Mouse (Mus musculus) CH12.LX (cell line): ENCODE results near the gene Olfr1157. TPM values are rescaled to one million over a fixed set of nuclear protein-coding genes. Genes with fewer than 3 reads are reported as not detected.

Experiments used
- DNase-seq: peaks from one replicate; pipeline ENCODE4 v3.0.0-alpha.2; 2013; ENCODE audit errors: extremely low read depth
- H3K27ac ChIP-seq: 2 replicates; pipeline ENCODE4 v1.5.1; 2012; ENCODE audit warnings: low read depth, mild to moderate bottlenecking, control low read depth, moderate library complexity; ENCODE audit not compliant: insufficient read depth
- H3K27me3 ChIP-seq: replicated peaks from 2 replicates; pipeline ENCODE3; 2012; ENCODE audit warnings: inconsistent platforms
- H3K36me3 ChIP-seq, 2 experiments: replicated peaks in 1 of 2; 2 replicates each; pipeline versions ENCODE3 to v1.6.1; 2012; ENCODE audit warnings: inconsistent platforms in 1 of 2, low read length in 1 of 2, mild to moderate bottlenecking in 1 of 2, mixed read lengths in 1 of 2, moderate library complexity in 1 of 2; ENCODE audit not compliant: control insufficient read depth in 1 of 2, insufficient read depth in 1 of 2
- H3K4me1 ChIP-seq, 2 experiments: 2 replicates each; pipeline ENCODE4 v1.6.1; 2012; ENCODE audit warnings: inconsistent platforms in 1 of 2, moderate library complexity in 1 of 2; ENCODE audit not compliant: insufficient read depth in 2 of 2, control insufficient read depth in 1 of 2
- H3K4me2 ChIP-seq: 2 replicates; pipeline ENCODE4 v1.6.1; 2012; ENCODE audit warnings: low read depth, mild to moderate bottlenecking, control low read depth; ENCODE audit not compliant: poor library complexity, insufficient read depth, severe bottlenecking
- H3K4me3 ChIP-seq, 3 experiments: fragments of 150-350 bp in 1 of 3; sonication (generic) in 1 of 3; replicated peaks in 1 of 3; 2 replicates each; pipeline versions ENCODE3 to v1.5.1; 2011 to 2012; ENCODE audit warnings: low read depth in 2 of 3, low read length in 2 of 3, mild to moderate bottlenecking in 2 of 3, moderate library complexity in 2 of 3, control low read depth in 1 of 3, improper control_type of control experiment in 1 of 3, inconsistent platforms in 1 of 3, mixed read lengths in 1 of 3; ENCODE audit not compliant: poor library complexity in 1 of 3
- H3K79me2 ChIP-seq: replicated peaks from 2 replicates; pipeline ENCODE4 v1.6.1; 2012; ENCODE audit warnings: mild to moderate bottlenecking, moderate library complexity; ENCODE audit not compliant: control insufficient read depth, poor library complexity, insufficient read depth, severe bottlenecking; ENCODE audit errors: extremely low read depth
- H3K9ac ChIP-seq: 2 replicates; pipeline ENCODE4 v1.6.1; 2012; ENCODE audit warnings: low read depth, mild to moderate bottlenecking, control low read depth, moderate library complexity; ENCODE audit not compliant: insufficient read depth
- H3K9me3 ChIP-seq: replicated peaks from 2 replicates; pipeline ENCODE3; 2012; ENCODE audit warnings: low read length, inconsistent platforms, mixed read lengths
- CHD1 ChIP-seq: IDR thresholded peaks from 2 replicates; pipeline ENCODE4 v1.6.1; 2012; ENCODE audit warnings: low read depth, low read length, improper control_type of control experiment, inconsistent platforms
- CTCF ChIP-seq, 2 experiments: IDR thresholded peaks in 1 of 2; conservative IDR thresholded peaks in 1 of 2; 2 replicates each; pipeline ENCODE4 v1.5.1; 2011 to 2012; ENCODE audit warnings: low read depth in 2 of 2, low read length in 2 of 2, improper control_type of control experiment in 1 of 2, inconsistent platforms in 1 of 2, mild to moderate bottlenecking in 1 of 2, moderate library complexity in 1 of 2
- E2F4 ChIP-seq: IDR thresholded peaks from 2 replicates; pipeline ENCODE4 v1.6.1; 2011; ENCODE audit warnings: low read depth, low read length, improper control_type of control experiment; ENCODE audit not compliant: insufficient replicate concordance
- ETS1 ChIP-seq: conservative IDR thresholded peaks from 2 replicates; pipeline ENCODE4 v1.6.1; 2012; ENCODE audit warnings: low read depth, mild to moderate bottlenecking, inconsistent platforms, low read length, improper control_type of control experiment, moderate library complexity
- IRF4 ChIP-seq: IDR thresholded peaks from 2 replicates; pipeline ENCODE4 v1.6.1; 2014; ENCODE audit warnings: low read depth, mild to moderate bottlenecking, inconsistent platforms, low read length, improper control_type of control experiment
- JUN ChIP-seq: IDR thresholded peaks from 2 replicates; pipeline ENCODE4 v1.6.1; 2011; ENCODE audit warnings: low read depth, mild to moderate bottlenecking, low read length, improper control_type of control experiment, moderate library complexity; ENCODE audit not compliant: insufficient read depth
- JUND ChIP-seq: conservative IDR thresholded peaks from 2 replicates; pipeline ENCODE4 v1.6.1; 2011; ENCODE audit warnings: low read depth, low read length, improper control_type of control experiment
- MXI1 ChIP-seq: IDR thresholded peaks from 2 replicates; pipeline ENCODE4 v1.6.1; 2011; ENCODE audit warnings: mild to moderate bottlenecking, low read depth, low read length, improper control_type of control experiment
- MYC ChIP-seq: IDR thresholded peaks from 2 replicates; pipeline ENCODE4 v1.6.1; 2011; ENCODE audit warnings: low read depth, mild to moderate bottlenecking, improper control_type of control experiment, low read length
- NELFE ChIP-seq: IDR thresholded peaks from 2 replicates; pipeline ENCODE4 v1.6.1; 2011; ENCODE audit warnings: low read depth, low read length, improper control_type of control experiment
- NRF1 ChIP-seq: IDR thresholded peaks from 2 replicates; pipeline ENCODE4 v1.6.1; 2014; ENCODE audit warnings: low read depth, mild to moderate bottlenecking, inconsistent platforms, low read length, improper control_type of control experiment, moderate library complexity
- POLR2AphosphoS2 ChIP-seq: IDR thresholded peaks from 2 replicates; pipeline ENCODE4 v1.6.1; 2011; ENCODE audit warnings: low read depth, low read length, improper control_type of control experiment
- RAD21 ChIP-seq: IDR thresholded peaks from 2 replicates; pipeline ENCODE4 v1.6.1; 2011; ENCODE audit warnings: low read depth, mild to moderate bottlenecking, low read length, improper control_type of control experiment, moderate library complexity
- RCOR1 ChIP-seq: conservative IDR thresholded peaks from 2 replicates; pipeline ENCODE4 v1.6.1; 2012; ENCODE audit warnings: low read depth, mild to moderate bottlenecking, inconsistent platforms, low read length, improper control_type of control experiment
- SIN3A ChIP-seq: IDR thresholded peaks from 2 replicates; pipeline ENCODE4 v1.6.1; 2012; ENCODE audit warnings: low read length, improper control_type of control experiment, inconsistent platforms
- SMC3 ChIP-seq: IDR thresholded peaks from 2 replicates; pipeline ENCODE4 v1.6.1; 2011; ENCODE audit warnings: low read depth, low read length, improper control_type of control experiment
- UBTF ChIP-seq: IDR thresholded peaks from 2 replicates; pipeline ENCODE4 v1.6.1; 2012; ENCODE audit warnings: low read depth, mild to moderate bottlenecking, inconsistent platforms, low read length, improper control_type of control experiment, moderate library complexity
- USF1 ChIP-seq: IDR thresholded peaks from 2 replicates; pipeline ENCODE4 v1.6.1; 2014; ENCODE audit warnings: low read depth, mild to moderate bottlenecking, inconsistent platforms, low read length, improper control_type of control experiment
- ZC3H11A ChIP-seq: IDR thresholded peaks from 2 replicates; pipeline ENCODE4 v1.6.1; 2012; ENCODE audit warnings: low read depth, mild to moderate bottlenecking, inconsistent platforms, low read length, improper control_type of control experiment
- ZKSCAN1 ChIP-seq: IDR thresholded peaks from 2 replicates; pipeline ENCODE4 v1.6.1; 2012; ENCODE audit warnings: low read depth, inconsistent platforms, low read length, improper control_type of control experiment, borderline replicate concordance
- ZNF384 ChIP-seq: IDR thresholded peaks from 2 replicates; pipeline ENCODE4 v1.6.1; 2012; ENCODE audit warnings: low read depth, low read length, improper control_type of control experiment, inconsistent platforms
- dilution Hi-C: fragments of 300-500 bp; cut with MboI; formaldehyde crosslinking; loops from 2 replicates; pipeline ENCODE4 v1.14.3; 2020; ENCODE audit warnings: low sequenced_read_pairs; ENCODE audit not compliant: extremely low pct_unique_long_range_greater_than_20kb, extremely low pct_ligation_motif_present
- in situ Hi-C: fragments of 300-500 bp; cut with MboI; formaldehyde crosslinking; loops from 3 replicates; pipeline ENCODE4 v1.14.3; 2019; ENCODE audit warnings: low sequenced_read_pairs, low pct_ligation_motif_present, low pct_unique_long_range_greater_than_20kb, mixed read lengths
- polyA plus RNA-seq: library from polyadenylated mRNA; unstranded; fragments of >175 nt; gene quantifications from 2 replicates; pipeline ENCODE4 v1.2.1, GENCODE M21; 2012; ENCODE audit warnings: low read depth; ENCODE audit not compliant: insufficient read length
- total RNA-seq, 2 experiments: library from RNA; depleted of rRNA; stranded (reverse); fragments of 300-350 nt in 1 of 2; fragments of >200 nt in 1 of 2; gene quantifications; 2 replicates each; pipeline ENCODE4 v1.2.3; 2012 to 2014

Olfr1157 gene
- total and polyA plus RNA-seq, 3 experiments, result not detected

DNA sequence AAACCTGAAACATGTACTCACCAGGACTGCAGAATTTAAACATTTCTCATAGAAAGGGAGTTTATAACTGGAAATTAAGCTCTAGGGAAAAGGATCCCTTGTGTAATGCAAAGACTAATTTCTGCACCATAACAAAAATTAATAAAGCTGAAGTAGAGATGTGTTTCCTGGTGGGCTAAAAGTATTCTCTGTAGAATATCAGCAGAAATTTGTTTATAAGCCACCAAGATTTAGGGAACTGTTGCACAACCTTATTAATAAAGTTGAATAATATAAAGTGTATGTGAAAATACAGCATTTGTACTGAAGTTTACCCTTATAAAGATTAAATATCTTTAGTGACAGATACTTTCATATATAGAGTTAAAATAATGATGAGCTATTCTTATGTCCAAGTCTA is 15.1 kb downstream of the Olfr1157 start, which contains the start of gene Olfr1156:
Gene Olfr1156, minus strand, starts transcription at position 101 of the 400 bp plus-strand sequence.
- Histone ChIP-seq H3K4me2 (no peak within 1 kb of the TSS), H3K27ac (no peak within 1 kb of the TSS), H3K27me3 (no peaks in the 10 kb centered on the region), H3K9me3 (peaks cover 14% of the 10 kb centered on the region)
- dilution Hi-C loops (no loop called here), in situ Hi-C loops (no loop called here)
- DNase-seq, result no peak
- TF ChIP-seq IRF4 (no peak), SMC3 (no peak), POLR2AphosphoS2 (no peak), CHD1 (no peak), NRF1 (no peak), CTCF (conservative IDR thresholded peaks at IDR 0.05 in 1 of 2, IDR thresholded peaks at IDR 0.05 in 1 of 2; ENCODE audit: low read depth in 2 of 2, low read length in 2 of 2) (no peak), ZKSCAN1 (no peak), UBTF (no peak), JUN (no peak), E2F4 (no peak), ETS1 (no peak), JUND (no peak), MXI1 (no peak), RCOR1 (no peak), RAD21 (no peak), NELFE (no peak), USF1 (no peak)
- TF ChIP-seq, all 38 proteins: peak for 0
- Histone ChIP-seq H3K79me2 (no peaks in the 10 kb centered on the region), H3K9ac (no peak within 1 kb of the TSS), H3K4me3 (no peak within 1 kb of the TSS), H3K36me3 (no peaks in the 10 kb centered on the region), H3K4me1 (no peaks in the 10 kb centered on the region)

DNA sequence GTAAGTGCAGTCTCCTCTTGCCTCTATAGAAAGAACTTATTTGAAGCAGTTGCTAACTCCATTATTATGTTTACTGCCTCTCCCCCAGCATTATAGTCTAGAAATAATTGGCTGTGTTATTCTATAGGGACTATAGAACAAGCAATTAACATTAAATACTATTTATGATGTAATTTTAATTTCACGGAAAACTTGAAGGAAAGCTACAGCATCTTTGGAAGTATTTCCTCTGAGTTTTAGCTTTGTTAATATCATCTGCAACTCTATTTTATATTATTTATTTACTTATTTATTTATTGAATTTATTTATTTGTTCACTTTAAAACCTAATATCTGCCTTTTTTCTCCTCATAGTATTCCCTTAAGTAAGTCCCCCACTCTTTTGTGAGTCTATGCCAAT is 23.1 kb downstream of the Olfr1157 start, which contains the start of gene Olfr1155:
Gene Olfr1155, minus strand, starts transcription at position 101 of the 400 bp plus-strand sequence.
- dilution Hi-C loops, result no loop called here
- no peaks in the 10 kb centered on the region for H3K36me3 ChIP-seq
- H3K4me3 ChIP-seq, result no peak within 1 kb of the TSS
- no peaks in the 10 kb centered on the region for H3K79me2 ChIP-seq
- H3K9me3 ChIP-seq, result peaks cover 16% of the 10 kb centered on the region
- H3K9ac ChIP-seq, result no peak within 1 kb of the TSS
- no peak within 1 kb of the TSS for H3K4me2 ChIP-seq
- H3K4me1 ChIP-seq, result no peaks in the 10 kb centered on the region
- no peak for DNase-seq
- no peaks in the 10 kb centered on the region for H3K27me3 ChIP-seq
- in situ Hi-C loops, result no loop called here
- H3K27ac ChIP-seq, result no peak within 1 kb of the TSS
- no peak for TF ChIP-seq SIN3A
- TF ChIP-seq USF1, result no peak
- no peak for TF ChIP-seq ZC3H11A
- TF ChIP-seq CHD1, result no peak
- TF ChIP-seq ZNF384, result no peak
- TF ChIP-seq UBTF, result no peak
- no peak for TF ChIP-seq MYC

Other genes with a start within 250 kb of the Olfr1157 start
Only the 20 nearest of the 25 such genes appear.
- gene Olfr1143, start 167.7 kb downstream of the Olfr1157 start, total RNA-seq (2012; rRNA removed), result not detected in 2 replicates
- not detected in 2 replicates for gene Olfr1143, start 167.7 kb downstream of the Olfr1157 start, total RNA-seq (2014; rRNA removed)
- not detected in 2 replicates for gene Olfr1143, start 167.7 kb downstream of the Olfr1157 start, polyA plus RNA-seq
- gene Olfr1145, start 158.5 kb downstream of the Olfr1157 start, total RNA-seq (2012; rRNA removed), result not detected in 2 replicates
- not detected in 2 replicates for gene Olfr1145, start 158.5 kb downstream of the Olfr1157 start, total RNA-seq (2014; rRNA removed)
- not detected in 2 replicates for gene Olfr1145, start 158.5 kb downstream of the Olfr1157 start, polyA plus RNA-seq
- not detected in 2 replicates for gene Olfr1148, start 137.8 kb downstream of the Olfr1157 start, total RNA-seq (2012; rRNA removed)
- gene Olfr1148, start 137.8 kb downstream of the Olfr1157 start, total RNA-seq (2014; rRNA removed), result not detected in 2 replicates
- gene Olfr1148, start 137.8 kb downstream of the Olfr1157 start, polyA plus RNA-seq, result not detected in 2 replicates
- gene Olfr1150-ps1, start 124.3 kb downstream of the Olfr1157 start, total RNA-seq (2012; rRNA removed), result not detected in 2 replicates
- gene Olfr1150-ps1, start 124.3 kb downstream of the Olfr1157 start, total RNA-seq (2014; rRNA removed), result not detected in 2 replicates
- not detected in 2 replicates for gene Olfr1150-ps1, start 124.3 kb downstream of the Olfr1157 start, polyA plus RNA-seq
- gene Olfr1151, start 112.4 kb downstream of the Olfr1157 start, total RNA-seq (2012; rRNA removed), result not detected in 2 replicates
- gene Olfr1151, start 112.4 kb downstream of the Olfr1157 start, total RNA-seq (2014; rRNA removed), result not detected in 2 replicates
- not detected in 2 replicates for gene Olfr1151, start 112.4 kb downstream of the Olfr1157 start, polyA plus RNA-seq
- not detected in 2 replicates for gene Olfr1152, start 101.8 kb downstream of the Olfr1157 start, total RNA-seq (2012; rRNA removed)
- not detected in 2 replicates for gene Olfr1152, start 101.8 kb downstream of the Olfr1157 start, total RNA-seq (2014; rRNA removed)
- gene Olfr1152, start 101.8 kb downstream of the Olfr1157 start, polyA plus RNA-seq, result 0.04 and 0.05 TPM in 2 replicates
- gene Olfr1153, start 73.3 kb downstream of the Olfr1157 start, total RNA-seq (2012; rRNA removed), result not detected in 2 replicates
- not detected in 2 replicates for gene Olfr1153, start 73.3 kb downstream of the Olfr1157 start, total RNA-seq (2014; rRNA removed)
- not detected in 2 replicates for gene Olfr1153, start 73.3 kb downstream of the Olfr1157 start, polyA plus RNA-seq
- gene Olfr1154, start 63.1 kb downstream of the Olfr1157 start, total RNA-seq (2012; rRNA removed), result not detected in 2 replicates
- not detected in 2 replicates for gene Olfr1154, start 63.1 kb downstream of the Olfr1157 start, total RNA-seq (2014; rRNA removed)
- gene Olfr1154, start 63.1 kb downstream of the Olfr1157 start, polyA plus RNA-seq, result not detected in 2 replicates
- not detected in 2 replicates for gene Olfr1155, start 23.2 kb downstream of the Olfr1157 start, total RNA-seq (2012; rRNA removed)
- not detected in 2 replicates for gene Olfr1155, start 23.2 kb downstream of the Olfr1157 start, total RNA-seq (2014; rRNA removed)
- gene Olfr1155, start 23.2 kb downstream of the Olfr1157 start, polyA plus RNA-seq, result not detected in 2 replicates
- not detected in 2 replicates for gene Olfr1156, start 15.2 kb downstream of the Olfr1157 start, total RNA-seq (2012; rRNA removed)
- gene Olfr1156, start 15.2 kb downstream of the Olfr1157 start, total RNA-seq (2014; rRNA removed), result not detected in 2 replicates
- gene Olfr1156, start 15.2 kb downstream of the Olfr1157 start, polyA plus RNA-seq, result not detected in 2 replicates
- not detected in 2 replicates for gene Olfr74, start 6.4 kb upstream of the Olfr1157 start, total RNA-seq (2012; rRNA removed)
- gene Olfr74, start 6.4 kb upstream of the Olfr1157 start, total RNA-seq (2014; rRNA removed), result not detected in 2 replicates
- not detected in 2 replicates for gene Olfr74, start 6.4 kb upstream of the Olfr1157 start, polyA plus RNA-seq
- not detected in 2 replicates for gene Olfr1158, start 21.8 kb upstream of the Olfr1157 start, total RNA-seq (2012; rRNA removed)
- not detected in 2 replicates for gene Olfr1158, start 21.8 kb upstream of the Olfr1157 start, total RNA-seq (2014; rRNA removed)
- not detected in 2 replicates for gene Olfr1158, start 21.8 kb upstream of the Olfr1157 start, polyA plus RNA-seq
- not detected in 2 replicates for gene Olfr1160, start 40.0 kb upstream of the Olfr1157 start, total RNA-seq (2012; rRNA removed)
- not detected in 2 replicates for gene Olfr1160, start 40.0 kb upstream of the Olfr1157 start, total RNA-seq (2014; rRNA removed)
- gene Olfr1160, start 40.0 kb upstream of the Olfr1157 start, polyA plus RNA-seq, result not detected in 2 replicates
- gene Olfr1161, start 54.5 kb upstream of the Olfr1157 start, total RNA-seq (2012; rRNA removed), result not detected in 2 replicates
- not detected in 2 replicates for gene Olfr1161, start 54.5 kb upstream of the Olfr1157 start, total RNA-seq (2014; rRNA removed)
- not detected in 2 replicates for gene Olfr1161, start 54.5 kb upstream of the Olfr1157 start, polyA plus RNA-seq
- not detected in 2 replicates for gene Olfr73, start 69.4 kb upstream of the Olfr1157 start, total RNA-seq (2012; rRNA removed)
- not detected in 2 replicates for gene Olfr73, start 69.4 kb upstream of the Olfr1157 start, total RNA-seq (2014; rRNA removed)
- gene Olfr73, start 69.4 kb upstream of the Olfr1157 start, polyA plus RNA-seq, result not detected in 2 replicates
- not detected in 2 replicates for gene Olfr1162, start 82.8 kb upstream of the Olfr1157 start, total RNA-seq (2012; rRNA removed)
- gene Olfr1162, start 82.8 kb upstream of the Olfr1157 start, total RNA-seq (2014; rRNA removed), result not detected in 2 replicates
- gene Olfr1162, start 82.8 kb upstream of the Olfr1157 start, polyA plus RNA-seq, result not detected in 2 replicates
- not detected in 2 replicates for gene Olfr1163, start 103.5 kb upstream of the Olfr1157 start, total RNA-seq (2012; rRNA removed)
- gene Olfr1163, start 103.5 kb upstream of the Olfr1157 start, total RNA-seq (2014; rRNA removed), result not detected in 2 replicates
- not detected in 2 replicates for gene Olfr1163, start 103.5 kb upstream of the Olfr1157 start, polyA plus RNA-seq
- not detected in 2 replicates for gene Olfr1164, start 125.7 kb upstream of the Olfr1157 start, total RNA-seq (2012; rRNA removed)
- gene Olfr1164, start 125.7 kb upstream of the Olfr1157 start, total RNA-seq (2014; rRNA removed), result not detected in 2 replicates
- gene Olfr1164, start 125.7 kb upstream of the Olfr1157 start, polyA plus RNA-seq, result not detected in 2 replicates
- not detected in 2 replicates for gene Olfr1166, start 160.0 kb upstream of the Olfr1157 start, total RNA-seq (2012; rRNA removed)
- not detected in 2 replicates for gene Olfr1166, start 160.0 kb upstream of the Olfr1157 start, total RNA-seq (2014; rRNA removed)
- not detected in 2 replicates for gene Olfr1166, start 160.0 kb upstream of the Olfr1157 start, polyA plus RNA-seq
- gene Olfr1167, start 186.9 kb upstream of the Olfr1157 start, total RNA-seq (2012; rRNA removed), result not detected in 2 replicates
- gene Olfr1167, start 186.9 kb upstream of the Olfr1157 start, total RNA-seq (2014; rRNA removed), result not detected in 2 replicates
- 0.10 and 0.15 TPM in 2 replicates for gene Olfr1167, start 186.9 kb upstream of the Olfr1157 start, polyA plus RNA-seq